Mouse (Mus musculus) heart, embryonic 11.5 days (tissue): ENCODE data around the gene Dzank1. TPM values are rescaled to one million over a fixed set of nuclear protein-coding genes. Genes with fewer than 3 reads are reported as not detected.

Experiments used
- ATAC-seq: fragments of 200-750 bp; cut with Nextera tagmentation; replicated peaks from 2 replicates; pipeline ENCODE4 v1.8.0; 2017; ENCODE audit warnings: moderate library complexity; ENCODE audit not compliant: insufficient number of reproducible peaks, low FRiP score, low TSS enrichment
- H3K27ac ChIP-seq: fragments of 300-500 bp; sonication (generic); 2 replicates; pipeline ENCODE4 v1.5.1; 2014; ENCODE audit warnings: mild to moderate bottlenecking, low read depth, low read length
- H3K27me3 ChIP-seq: fragments of 300-500 bp; sonication (generic); 2 replicates; pipeline ENCODE4 v1.6.1; 2014; ENCODE audit warnings: mild to moderate bottlenecking, low read length, mixed read lengths; ENCODE audit not compliant: control insufficient read depth, insufficient read depth
- H3K36me3 ChIP-seq: fragments of 300-500 bp; sonication (generic); 2 replicates; pipeline ENCODE4 v1.6.1; 2014; ENCODE audit warnings: mild to moderate bottlenecking, low read length, moderate library complexity, mixed read lengths; ENCODE audit not compliant: control insufficient read depth, insufficient read depth
- H3K4me1 ChIP-seq: fragments of 300-500 bp; sonication (generic); 2 replicates; pipeline ENCODE4 v1.6.1; 2014; ENCODE audit warnings: low read length; ENCODE audit not compliant: control insufficient read depth, insufficient read depth
- H3K4me2 ChIP-seq: fragments of 300-500 bp; sonication (generic); 2 replicates; pipeline ENCODE4 v1.6.1; 2014; ENCODE audit warnings: mild to moderate bottlenecking, moderate library complexity
- H3K4me3 ChIP-seq: fragments of 300-500 bp; sonication (generic); 2 replicates; pipeline ENCODE4 v1.5.1; 2014; ENCODE audit warnings: low read depth, low read length
- H3K9ac ChIP-seq: fragments of 300-500 bp; sonication (generic); 2 replicates; pipeline ENCODE4 v1.6.1; 2014; ENCODE audit warnings: mild to moderate bottlenecking, low read depth, low read length, moderate library complexity
- H3K9me3 ChIP-seq: fragments of 300-500 bp; sonication (generic); replicated peaks from 2 replicates; pipeline ENCODE4 v1.6.1; 2016; ENCODE audit warnings: low read length; ENCODE audit not compliant: control insufficient read depth
- WGBS: fragments of 180-500 bp; shearing (Covaris S2); extraction: QIAGEN DNeasy Blood & Tissue Kit; methylation state at CpG from one replicate; pipeline ENCODE4 v1.1.7; 2014; ENCODE audit not compliant: insufficient replicate concordance; 5-methylcytosine and 5-hydroxymethylcytosine counted together
- polyA plus RNA-seq: library from polyadenylated mRNA; unstranded; fragments of >200 nt; fragmentation: Nextera tagmentation; extraction: Ambion mirVana; gene quantifications from 2 replicates; pipeline ENCODE4 v1.2.1, GENCODE M21; 2014

Gene Dzank1
- polyA plus RNA-seq: 0.63 and 0.77 TPM in 2 replicates

- Histone ChIP-seq H3K9ac (peak within 1 kb of the TSS; percentile 73), H3K4me1 (peaks cover 5% of the 10 kb centered on the region; the same call in 1 of the 2 replicates), H3K27ac (peak within 1 kb of the TSS; percentile 80), H3K27me3 (0 out of 2 replicates have a peak, but pooled peaks cover 3% of the 10 kb centered on the region), H3K4me3 (peak within 1 kb of the TSS; percentile 67), H3K9me3 (no peaks in the 10 kb centered on the region), H3K36me3 (peaks cover 5% of the 10 kb centered on the region), H3K4me2 (peak within 1 kb of the TSS; percentile 77)
- peak; percentile 95 for ATAC-seq
- WGBS: 2% methylated on average over 56 of the region's 56 CpGs
These were observed at the start of gene Dzank1, which contains the start of gene Polr3f for GRCm38 (mm10) chr2:144526981-144527820. Gene Dzank1 (minus strand): TSS chr2:144527414. Gene Polr3f (plus strand): TSS chr2:144527718.

- Histone ChIP-seq H3K27ac (peak within 1 kb of the TSS; percentile 95), H3K4me3 (peak within 1 kb of the TSS; percentile 86), H3K9me3 (no peaks in the 10 kb centered on the region), H3K9ac (peak within 1 kb of the TSS; percentile 87), H3K4me1 (peaks cover 6% of the 10 kb centered on the region; the same call in 1 of the 2 replicates), H3K4me2 (peak within 1 kb of the TSS; percentile 76), H3K27me3 (no peaks in the 10 kb centered on the region), H3K36me3 (no peaks in the 10 kb centered on the region; the same call in 1 of the 2 replicates)
- under 1% methylated on average over 44 of the region's 44 CpGs for WGBS
- ATAC-seq: peak; percentile 97
These were observed 28.8 kb upstream of the Dzank1 start, which contains the start of gene Sec23b for GRCm38 (mm10) chr2:144555820-144556552. Gene Sec23b (plus strand): TSS chr2:144556229.

DNA sequence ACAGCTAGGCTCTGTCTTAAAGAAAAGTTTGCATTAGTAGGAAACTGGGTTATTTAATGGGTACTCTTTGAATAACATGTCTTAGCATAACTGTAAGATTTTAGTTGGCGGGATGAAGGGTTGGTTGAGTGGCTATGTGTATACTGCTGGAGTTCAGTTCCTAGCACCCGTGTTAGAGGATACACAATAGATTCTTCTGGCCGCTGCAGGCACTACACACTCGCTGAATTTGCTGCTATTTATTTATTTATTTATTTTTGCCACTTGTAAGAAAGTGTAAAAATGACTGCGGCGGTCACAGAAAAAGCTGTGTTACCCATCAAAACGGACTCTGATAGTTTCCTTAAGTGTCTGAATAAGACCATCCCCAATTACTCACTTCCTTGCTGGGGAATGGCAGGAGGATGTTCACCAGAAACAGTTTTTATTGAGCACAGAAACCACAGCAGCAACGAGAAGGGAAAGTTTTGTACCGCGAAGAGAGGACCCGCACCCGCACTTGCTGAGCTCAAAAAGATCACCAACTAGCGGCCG lies 28.1 kb upstream of the Dzank1 start:
- WGBS: 2% methylated on average over 14 of the region's 14 CpGs

DNA sequence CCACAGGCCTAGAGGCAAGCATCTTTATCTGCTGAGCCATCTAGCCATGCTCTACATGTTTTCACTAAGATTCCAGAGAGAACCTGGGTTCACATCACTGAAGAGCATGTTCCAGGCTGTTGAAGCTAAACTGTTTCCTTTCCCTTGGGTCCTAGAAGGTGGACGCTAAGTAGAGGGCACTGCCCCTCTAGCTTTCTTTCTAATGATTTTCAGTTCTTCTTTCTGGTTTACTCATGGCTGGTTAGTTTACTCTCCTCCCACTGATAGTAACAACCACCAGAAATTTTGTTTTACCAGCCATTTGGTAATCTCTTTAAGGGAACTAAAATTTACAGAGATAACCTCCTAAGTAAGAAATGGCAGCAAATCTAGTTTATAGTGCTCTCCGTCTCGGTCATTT lies 26.7 kb upstream of the Dzank1 start:
- no peak overlapping the region for H3K4me3 ChIP-seq
- peaks cover 6% of the 10 kb centered on the region; the same call in 1 of the 2 replicates for H3K4me1 ChIP-seq
- no peak overlapping the region for H3K27ac ChIP-seq
- H3K27me3 ChIP-seq: no peaks in the 10 kb centered on the region
- H3K36me3 ChIP-seq: no peaks in the 10 kb centered on the region
- H3K9ac ChIP-seq: no peak overlapping the region
- no peaks in the 10 kb centered on the region for H3K9me3 ChIP-seq
- no peak overlapping the region for H3K4me2 ChIP-seq
- no peak for ATAC-seq
- WGBS: 89% methylated on average over 3 of the region's 3 CpGs

More for the DNA sequence above, 28.1 kb upstream of the Dzank1 start:
- no peaks in the 10 kb centered on the region for H3K27me3 ChIP-seq
- no peaks in the 10 kb centered on the region for H3K9me3 ChIP-seq
- H3K4me1 ChIP-seq: peaks cover 6% of the 10 kb centered on the region; the same call in 1 of the 2 replicates
- H3K4me2 ChIP-seq: peak overlapping the region; percentile 69
- no peaks in the 10 kb centered on the region; the same call in 1 of the 2 replicates for H3K36me3 ChIP-seq
- H3K4me3 ChIP-seq: peak overlapping the region; percentile 86
- H3K27ac ChIP-seq: peak overlapping the region; percentile 95
- peak overlapping the region; percentile 87 for H3K9ac ChIP-seq
- ATAC-seq: no peak

DNA sequence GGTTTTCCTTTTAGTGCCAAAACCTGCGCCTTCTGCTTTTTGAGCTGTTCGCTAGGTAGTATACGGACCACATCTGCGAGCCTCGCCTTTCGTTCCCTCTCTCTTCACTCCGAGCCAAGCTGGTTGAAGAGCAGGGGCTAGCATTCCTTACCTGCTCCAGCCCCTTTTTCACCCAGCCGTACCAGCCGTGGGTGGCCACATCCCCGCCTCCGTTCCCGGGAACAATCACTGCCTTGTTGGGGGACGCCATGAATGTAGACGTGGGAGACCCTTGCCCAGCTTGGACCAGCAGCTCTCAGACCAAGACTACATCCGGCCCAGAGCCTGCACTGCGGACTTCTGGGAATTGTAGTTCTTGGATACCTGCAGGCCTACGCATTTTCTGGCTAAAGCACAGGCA lies 23.3 kb upstream of the Dzank1 start, which contains the start of gene Rbbp9:
TSS of gene Rbbp9 (minus strand) at position 341 of the 400 bp plus-strand sequence.
- Histone ChIP-seq H3K36me3 (no peaks in the 10 kb centered on the region; the same call in 1 of the 2 replicates), H3K27ac (no peak within 1 kb of the TSS; the same call in 1 of the 2 replicates), H3K9me3 (no peaks in the 10 kb centered on the region), H3K27me3 (no peaks in the 10 kb centered on the region), H3K4me1 (peaks cover 2% of the 10 kb centered on the region; the same call in 1 of the 2 replicates), H3K4me3 (peak within 1 kb of the TSS; percentile 74), H3K9ac (peak within 1 kb of the TSS; percentile 88), H3K4me2 (peak within 1 kb of the TSS; percentile 66)
- under 1% methylated on average over 17 of the region's 17 CpGs for WGBS
- ATAC-seq: peak; percentile 88

- H3K27me3 ChIP-seq: no peaks in the 10 kb centered on the region
- ATAC-seq: no peak
- H3K9ac ChIP-seq: no peak overlapping the region
These were observed 20.3 kb upstream of the Dzank1 start for GRCm38 (mm10) chr2:144547559-144547958.

DNA sequence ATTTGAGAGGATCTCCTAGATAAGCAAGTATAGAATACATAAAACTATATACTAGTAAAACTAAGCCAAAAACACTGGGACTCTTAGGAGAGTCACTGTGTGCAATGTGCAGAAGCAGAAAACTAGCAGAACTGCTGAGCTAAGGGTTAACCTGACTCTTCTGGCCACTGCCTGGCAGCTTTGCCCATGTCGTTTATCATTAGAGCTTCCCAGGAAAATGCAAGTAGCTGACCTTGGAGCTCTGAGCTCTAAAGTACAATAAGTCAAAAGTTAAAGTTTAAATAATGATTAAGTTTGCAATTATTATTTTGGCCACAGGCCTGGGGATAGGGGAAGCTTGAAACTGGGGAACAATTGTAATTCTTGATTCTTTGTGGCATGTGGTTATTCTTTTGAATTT lies 18.3 kb upstream of the Dzank1 start:
- H3K4me3 ChIP-seq: no peak overlapping the region
- 45% methylated on average over 1 of the region's 1 CpGs for WGBS
- peaks cover 8% of the 10 kb centered on the region for H3K36me3 ChIP-seq
- H3K27me3 ChIP-seq: no peaks in the 10 kb centered on the region
- H3K4me1 ChIP-seq: no peaks in the 10 kb centered on the region
- no peaks in the 10 kb centered on the region for H3K9me3 ChIP-seq
- no peak overlapping the region for H3K9ac ChIP-seq
- H3K27ac ChIP-seq: no peak overlapping the region
- H3K4me2 ChIP-seq: no peak overlapping the region
- ATAC-seq: no peak

More at GRCm38 (mm10) chr2:144547559-144547958, 20.3 kb upstream of the Dzank1 start:
- no peak overlapping the region for H3K27ac ChIP-seq
- 74% methylated on average over 4 of the region's 4 CpGs for WGBS
- no peaks in the 10 kb centered on the region for H3K4me1 ChIP-seq
- peaks cover 8% of the 10 kb centered on the region for H3K36me3 ChIP-seq
- H3K9me3 ChIP-seq: no peaks in the 10 kb centered on the region
- no peak overlapping the region for H3K4me3 ChIP-seq
- H3K4me2 ChIP-seq: no peak overlapping the region

- no peak for ATAC-seq
- Histone ChIP-seq H3K4me1 (no peaks in the 10 kb centered on the region), H3K9me3 (no peaks in the 10 kb centered on the region), H3K9ac (no peak overlapping the region), H3K36me3 (peaks cover 9% of the 10 kb centered on the region), H3K27me3 (no peaks in the 10 kb centered on the region), H3K4me2 (no peak overlapping the region), H3K4me3 (no peak overlapping the region), H3K27ac (no peak overlapping the region)
- WGBS: 84% methylated on average over 2 of the region's 2 CpGs
These were observed 17.8 kb upstream of the Dzank1 start for GRCm38 (mm10) chr2:144545061-144545460.
